Mouse (Mus musculus): ENCODE results near the gene Hist1h4f.

Hist1h4f gene

DNA sequence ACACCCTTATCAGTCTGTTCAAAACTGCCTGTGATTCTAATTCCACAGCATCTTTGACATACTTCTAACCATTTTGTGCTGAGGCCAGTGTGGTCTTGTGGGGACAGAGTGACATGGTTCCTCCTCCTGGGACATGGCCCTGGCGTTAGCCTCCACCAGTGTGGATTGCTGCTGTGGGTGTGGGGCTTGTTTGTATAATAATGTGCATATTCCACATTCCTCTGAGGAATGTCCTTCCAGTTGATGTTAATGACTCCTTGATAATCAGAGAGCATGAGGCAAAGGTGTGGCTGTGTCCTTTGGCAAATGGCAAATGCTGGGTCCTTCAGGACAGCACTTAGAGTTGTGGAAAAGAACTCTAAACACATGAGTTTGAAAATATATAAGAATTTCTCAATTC, 37.9 kb downstream of the Hist1h4f start:
- DNase-seq (ENCODE audit: low spot score in 2 of 2): no peak

DNA sequence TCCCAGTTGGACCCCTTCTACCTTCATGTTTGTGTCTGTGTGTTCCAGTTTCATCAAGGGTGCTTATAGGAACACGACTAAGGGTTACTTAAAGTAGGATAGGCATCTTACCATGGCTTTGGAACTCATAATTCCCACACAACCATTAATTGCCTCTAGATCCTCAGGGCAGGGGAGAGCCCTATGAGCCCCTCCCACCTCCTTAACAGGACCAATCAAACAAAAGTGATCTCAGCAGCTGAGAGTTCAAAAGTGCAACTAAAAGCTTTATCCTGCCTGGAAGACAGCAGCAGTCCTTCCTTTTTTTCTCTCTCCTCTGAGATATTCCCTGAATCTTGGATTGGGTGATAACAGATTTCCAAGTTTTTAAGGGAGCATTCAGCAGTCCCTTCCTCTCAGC, 41.3 kb downstream of the Hist1h4f start:
- no peak for DNase-seq (ENCODE audit: low spot score in 2 of 2)

DNA sequence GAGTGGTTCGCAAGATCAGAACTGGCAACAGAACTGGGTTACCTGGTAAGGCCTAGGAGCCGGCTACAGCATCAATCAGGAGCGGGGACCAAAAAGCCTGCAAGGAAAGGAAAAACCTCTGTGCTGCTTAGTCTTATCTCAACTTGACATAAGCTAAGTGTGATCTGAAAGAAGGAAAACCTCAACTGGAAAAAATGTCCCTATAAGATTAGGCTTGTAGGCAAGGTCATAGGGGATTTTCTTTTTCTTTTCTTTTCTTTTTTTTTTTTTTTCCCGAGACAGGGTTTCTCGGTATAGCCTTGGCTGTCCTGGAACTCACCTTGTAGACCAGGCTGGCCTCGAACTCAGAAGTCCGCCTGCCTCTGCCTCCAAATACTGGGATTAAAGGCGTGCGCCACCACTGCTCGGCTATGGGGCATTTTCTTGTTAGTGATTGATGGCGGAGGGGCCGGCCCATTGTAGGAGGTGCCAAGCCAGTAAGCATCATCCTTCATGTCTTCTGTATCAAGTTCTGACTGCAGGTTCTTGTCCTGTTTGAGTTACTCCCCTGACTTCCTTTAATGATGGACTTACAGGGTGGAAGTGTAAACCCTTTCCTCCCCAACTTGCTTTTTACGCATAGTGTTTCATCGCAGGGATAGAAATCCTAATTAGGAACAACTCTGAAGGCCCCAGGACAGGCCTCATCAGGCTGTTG, 44.5 kb downstream of the Hist1h4f start:
- DNase-seq (ENCODE audit: low spot score in 2 of 2): no peak

DNA sequence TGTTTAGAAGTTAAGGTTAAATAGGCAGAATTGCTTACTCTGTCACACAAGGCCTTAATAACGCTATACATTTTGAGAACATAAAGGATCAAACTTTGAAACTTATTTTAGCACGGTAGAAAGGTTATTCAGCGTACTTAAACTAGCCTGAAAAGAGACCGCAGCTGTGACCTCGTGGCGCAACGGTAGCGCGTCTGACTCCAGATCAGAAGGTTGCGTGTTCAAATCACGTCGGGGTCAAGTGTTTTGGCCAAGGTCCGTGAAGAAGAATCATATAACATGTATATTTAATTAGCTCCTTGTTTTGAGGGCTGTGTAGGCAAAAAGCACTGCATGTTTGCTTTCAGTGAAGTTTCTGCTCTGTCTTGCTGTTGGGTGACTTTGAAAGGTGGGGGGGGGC, 45.1 kb downstream of the Hist1h4f start:
- peak; percentile 76 to 77 for DNase-seq (ENCODE audit: low spot score in 2 of 2)

DNA sequence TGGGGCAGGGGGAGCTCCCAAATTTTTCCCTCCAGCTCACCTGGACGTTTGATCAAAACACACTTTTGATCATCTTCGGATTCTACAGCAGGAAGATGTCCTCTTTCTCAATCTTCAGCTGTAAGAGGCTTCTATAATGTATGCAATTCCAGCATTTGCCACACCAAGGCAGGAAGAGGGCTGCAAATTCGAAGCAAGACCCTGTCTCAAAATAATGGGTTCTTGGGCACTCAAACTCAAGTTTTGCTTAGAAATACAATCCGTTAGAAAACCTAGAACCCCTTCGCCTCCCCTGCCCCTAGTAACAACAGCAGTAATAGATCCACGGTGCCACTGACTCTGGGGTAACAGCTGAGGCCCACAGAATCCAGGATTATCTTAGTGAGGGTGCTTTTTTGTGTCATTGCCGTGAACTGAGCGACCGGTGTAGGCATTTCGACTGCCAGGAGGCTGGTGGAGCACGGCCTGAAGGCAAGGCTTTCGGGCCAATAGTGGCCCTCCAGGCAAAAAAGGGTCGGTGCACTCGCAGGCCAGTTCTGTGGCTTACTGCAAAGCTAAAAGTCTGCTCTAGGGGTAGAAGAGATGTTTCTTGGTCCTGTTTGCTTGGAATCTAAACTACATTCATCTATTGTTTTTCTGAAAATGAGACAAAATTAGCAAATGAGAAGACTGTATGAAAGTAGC, 45.6 kb downstream of the Hist1h4f start:
- DNase-seq (ENCODE audit: low spot score in 2 of 2): peak in 1 of 2 experiments; percentile 33

DNA sequence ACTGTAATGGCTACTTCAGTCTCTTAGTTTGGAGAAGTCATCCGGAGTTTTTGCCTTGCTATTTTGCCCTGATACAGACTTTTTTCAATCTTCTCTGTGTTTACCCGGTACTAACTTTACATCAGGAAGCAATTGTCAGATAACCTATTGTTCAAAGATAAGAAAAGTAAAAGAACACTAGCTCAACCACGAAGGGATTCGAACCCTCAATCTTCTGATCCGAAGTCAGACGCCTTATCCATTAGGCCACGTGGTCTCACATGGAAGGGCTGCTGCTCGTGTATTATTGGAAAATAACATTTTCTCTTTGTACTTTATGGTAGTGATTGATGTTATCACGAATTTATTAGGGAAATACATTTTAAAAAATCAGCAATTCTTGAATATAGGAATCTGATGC, 47.7 kb downstream of the Hist1h4f start:
- DNase-seq (ENCODE audit: low spot score in 2 of 2): peak; percentile 46 to 65

DNA sequence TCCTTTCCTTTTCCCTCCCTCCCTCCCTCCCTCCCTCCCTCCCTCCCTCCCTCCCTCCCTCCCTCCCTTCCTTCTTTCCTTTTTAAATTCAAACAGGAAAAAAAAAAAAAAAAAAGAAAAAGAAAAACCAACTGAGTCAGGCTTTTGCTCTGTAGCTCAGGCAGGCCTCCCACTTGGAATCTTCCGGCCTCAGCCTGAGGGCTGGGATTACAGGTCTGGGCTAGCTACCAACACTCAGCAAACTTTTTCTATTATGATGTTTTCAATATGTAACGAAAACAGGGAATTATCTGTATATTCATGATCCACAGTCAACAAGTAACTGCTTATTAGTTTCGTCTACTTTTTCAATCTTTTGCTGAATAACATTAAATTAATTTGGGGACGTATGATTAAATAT, 48.5 kb downstream of the Hist1h4f start:
- DNase-seq (ENCODE audit: low spot score in 2 of 2): no peak

DNA sequence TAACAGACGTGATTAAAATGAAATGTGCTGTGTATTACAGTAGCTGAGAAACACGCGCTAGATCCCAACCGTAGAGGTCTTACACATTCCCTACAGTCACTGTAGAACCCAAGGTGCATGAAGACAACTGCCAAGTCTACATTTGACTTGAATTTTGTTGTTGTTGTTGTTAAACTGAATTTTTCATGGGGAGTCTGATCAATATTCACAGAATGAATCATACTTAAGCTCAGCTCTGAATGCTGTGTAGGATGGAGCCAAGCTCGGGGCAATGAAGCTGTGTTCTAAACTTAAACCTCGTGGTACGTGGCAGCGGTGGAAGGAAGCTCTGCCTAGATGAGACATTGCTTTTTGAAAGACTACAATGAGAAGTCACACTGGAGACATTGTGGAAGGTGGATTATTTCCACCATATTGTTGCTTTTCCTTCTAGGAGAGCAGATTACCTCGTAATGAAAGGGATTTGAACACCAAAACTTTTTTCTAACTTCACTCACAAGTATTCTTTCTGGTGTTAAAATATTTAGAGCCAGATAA, 49.3 kb downstream of the Hist1h4f start:
- DNase-seq (ENCODE audit: low spot score in 2 of 2): no peak

DNA sequence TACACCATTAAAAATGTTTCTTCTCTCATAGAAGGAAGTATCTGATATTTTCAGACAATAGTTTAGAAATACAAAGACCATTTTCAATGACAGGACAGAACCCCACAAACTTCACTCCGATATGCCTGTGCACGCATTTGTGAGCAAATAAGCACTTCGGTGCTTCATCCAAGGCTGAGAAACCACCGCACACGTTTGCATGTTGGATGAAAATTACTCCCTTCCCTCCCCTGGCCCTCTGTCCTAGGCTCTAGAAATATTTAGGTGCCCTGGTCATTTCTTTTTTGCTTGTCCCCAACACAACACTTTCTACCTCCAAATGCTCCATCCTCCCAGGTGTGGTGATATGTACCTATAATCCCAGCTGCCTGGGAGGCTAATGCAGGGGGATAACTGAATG, 49.9 kb downstream of the Hist1h4f start:
- no peak for DNase-seq (ENCODE audit: low spot score in 2 of 2)
